Mouse (Mus musculus) ES-Bruce4 (cell line): ENCODE data around the gene Notum.

Experiments
- CTCF ChIP-seq: IDR thresholded peaks from one replicate; pipeline ENCODE4 v1.8.1; 2011; ENCODE audit warnings: low read depth, low read length
- EP300 ChIP-seq: IDR thresholded peaks from 2 replicates; pipeline ENCODE4 v1.6.1; 2011; ENCODE audit warnings: low read depth, low read length; ENCODE audit not compliant: insufficient read depth
- POLR2A ChIP-seq: IDR thresholded peaks from one replicate; pipeline ENCODE4 v1.8.1; 2011; ENCODE audit warnings: low read length; ENCODE audit not compliant: insufficient read depth

GRCm38 (mm10) chr11:120662759-120663158 is 1.8 kb upstream of the Notum start:
- TF ChIP-seq CTCF (no peak), POLR2A (no peak), EP300 (no peak)
